Mouse (Mus musculus): ENCODE measurements around the gene Anks1. TPM values are rescaled to one million over a fixed set of nuclear protein-coding genes. Genes with fewer than 3 reads are reported as not detected.
A peak's percentile ranks its signal among the peaks of the same experiment; 100 is the strongest.

Gene Anks1
- total and polyA plus RNA-seq, 2 experiments: 8.8 to 10.0 TPM

- no peaks in the 10 kb centered on the region for H3K27me3 ChIP-seq (ENCODE audit: control insufficient read depth, insufficient read depth, low read length)
- H3K79me2 ChIP-seq (ENCODE audit: control insufficient read depth, insufficient read depth, low read length): peaks cover 44% of the 10 kb centered on the region; the same call in 1 of the 2 replicates
- WGBS: 87% methylated on average over 5 of the region's 5 CpGs
- no peak overlapping the region for H3K4me3 ChIP-seq (ENCODE audit: insufficient read depth, low read depth, low read length)
- H3K4me1 ChIP-seq (ENCODE audit: control insufficient read depth, insufficient read depth, low read length): peaks cover 25% of the 10 kb centered on the region
- peak overlapping the region; percentile 52 for H3K27ac ChIP-seq (replicated peaks; ENCODE audit: insufficient read depth, low read depth, low read length)
- no peak for TF ChIP-seq POLR2A (IDR thresholded peaks at IDR 0.05; ENCODE audit: extremely low read depth, insufficient read depth, low read length)
- no peak for TF ChIP-seq CTCF (IDR thresholded peaks at IDR 0.05; ENCODE audit: low read depth, low read length)
- no peak for DNase-seq (ENCODE audit: extremely low read depth, low read depth, low spot score)
- H3K9ac ChIP-seq (ENCODE audit: low read depth, low read length): no peak overlapping the region
- no peaks in the 10 kb centered on the region for H3K36me3 ChIP-seq (ENCODE audit: control insufficient read depth, insufficient read depth, low read length)
These were observed 59.8 kb downstream of the Anks1 start for GRCm38 (mm10) chr17:27968903-27969302.

- DNase-seq (ENCODE audit: extremely low read depth, low read depth, low spot score): no peak
- no peak for TF ChIP-seq POLR2A (IDR thresholded peaks at IDR 0.05; ENCODE audit: extremely low read depth, insufficient read depth, low read length)
- peak; percentile 29; the same call in 1 of the 2 replicates for TF ChIP-seq CTCF (IDR thresholded peaks at IDR 0.05; ENCODE audit: low read depth, low read length)
- 75% methylated on average over 8 of the region's 8 CpGs for WGBS
These were observed 60.3 kb downstream of the Anks1 start for GRCm38 (mm10) chr17:27969365-27969764.

GRCm38 (mm10) chr17:27969896-27970295, 60.8 kb downstream of the Anks1 start:
- peaks cover 25% of the 10 kb centered on the region for H3K4me1 ChIP-seq (ENCODE audit: control insufficient read depth, insufficient read depth, low read length)
- no peaks in the 10 kb centered on the region for H3K36me3 ChIP-seq (ENCODE audit: control insufficient read depth, insufficient read depth, low read length)
- H3K27ac ChIP-seq (replicated peaks; ENCODE audit: insufficient read depth, low read depth, low read length): peak overlapping the region; percentile 83
- no peak for DNase-seq (ENCODE audit: extremely low read depth, low read depth, low spot score)
- 77% methylated on average over 5 of the region's 5 CpGs for WGBS
- peaks cover 40% of the 10 kb centered on the region; the same call in 1 of the 2 replicates for H3K79me2 ChIP-seq (ENCODE audit: control insufficient read depth, insufficient read depth, low read length)
- H3K4me3 ChIP-seq (ENCODE audit: insufficient read depth, low read depth, low read length): no peak overlapping the region
- TF ChIP-seq CTCF (IDR thresholded peaks at IDR 0.05; ENCODE audit: low read depth, low read length) (no peak), POLR2A (IDR thresholded peaks at IDR 0.05; ENCODE audit: extremely low read depth, insufficient read depth, low read length) (no peak)
- H3K27me3 ChIP-seq (ENCODE audit: control insufficient read depth, insufficient read depth, low read length): no peaks in the 10 kb centered on the region
- H3K9ac ChIP-seq (ENCODE audit: low read depth, low read length): no peak overlapping the region

More at GRCm38 (mm10) chr17:27969365-27969764, 60.3 kb downstream of the Anks1 start:
- Histone ChIP-seq H3K4me3 (ENCODE audit: insufficient read depth, low read depth, low read length) (no peak overlapping the region), H3K4me1 (ENCODE audit: control insufficient read depth, insufficient read depth, low read length) (peaks cover 25% of the 10 kb centered on the region), H3K27me3 (ENCODE audit: control insufficient read depth, insufficient read depth, low read length) (no peaks in the 10 kb centered on the region), H3K36me3 (ENCODE audit: control insufficient read depth, insufficient read depth, low read length) (no peaks in the 10 kb centered on the region), H3K9ac (ENCODE audit: low read depth, low read length) (no peak overlapping the region), H3K27ac (replicated peaks; ENCODE audit: insufficient read depth, low read depth, low read length) (peak overlapping the region; percentile 52), H3K79me2 (ENCODE audit: control insufficient read depth, insufficient read depth, low read length) (peaks cover 40% of the 10 kb centered on the region; the same call in 1 of the 2 replicates)

DNA sequence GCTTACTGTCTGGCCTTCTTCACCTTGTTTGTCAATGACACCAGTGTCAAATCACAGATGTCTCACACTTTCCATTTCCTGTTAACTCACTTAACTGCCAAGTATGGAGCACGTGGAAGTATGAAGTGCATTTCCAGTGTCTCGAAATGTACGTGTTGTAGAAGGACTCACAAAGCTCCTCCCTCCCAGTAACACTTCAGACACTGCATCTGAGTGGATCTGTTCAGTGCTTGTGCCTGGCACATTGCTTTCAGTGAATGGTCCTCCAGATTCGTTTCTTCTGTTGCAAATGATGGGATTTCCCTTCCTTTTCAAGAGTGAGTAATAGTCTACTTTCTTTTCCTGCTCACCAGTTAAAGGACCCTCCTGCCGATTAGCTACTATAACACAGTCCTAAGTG, 61.2 kb downstream of the Anks1 start:
- WGBS: 69% methylated on average over 5 of the region's 5 CpGs
- Histone ChIP-seq H3K36me3 (ENCODE audit: control insufficient read depth, insufficient read depth, low read length) (no peaks in the 10 kb centered on the region), H3K4me1 (ENCODE audit: control insufficient read depth, insufficient read depth, low read length) (peaks cover 22% of the 10 kb centered on the region), H3K9ac (ENCODE audit: low read depth, low read length) (no peak overlapping the region), H3K27me3 (ENCODE audit: control insufficient read depth, insufficient read depth, low read length) (no peaks in the 10 kb centered on the region), H3K27ac (replicated peaks; ENCODE audit: insufficient read depth, low read depth, low read length) (peak overlapping the region; percentile 83; the same call in 1 of the 2 replicates), H3K4me3 (ENCODE audit: insufficient read depth, low read depth, low read length) (no peak overlapping the region), H3K79me2 (ENCODE audit: control insufficient read depth, insufficient read depth, low read length) (peaks cover 40% of the 10 kb centered on the region; the same call in 1 of the 2 replicates)
- no peak for TF ChIP-seq POLR2A (IDR thresholded peaks at IDR 0.05; ENCODE audit: extremely low read depth, insufficient read depth, low read length)
- no peak for TF ChIP-seq CTCF (IDR thresholded peaks at IDR 0.05; ENCODE audit: low read depth, low read length)
- no peak for DNase-seq (ENCODE audit: extremely low read depth, low read depth, low spot score)

DNA sequence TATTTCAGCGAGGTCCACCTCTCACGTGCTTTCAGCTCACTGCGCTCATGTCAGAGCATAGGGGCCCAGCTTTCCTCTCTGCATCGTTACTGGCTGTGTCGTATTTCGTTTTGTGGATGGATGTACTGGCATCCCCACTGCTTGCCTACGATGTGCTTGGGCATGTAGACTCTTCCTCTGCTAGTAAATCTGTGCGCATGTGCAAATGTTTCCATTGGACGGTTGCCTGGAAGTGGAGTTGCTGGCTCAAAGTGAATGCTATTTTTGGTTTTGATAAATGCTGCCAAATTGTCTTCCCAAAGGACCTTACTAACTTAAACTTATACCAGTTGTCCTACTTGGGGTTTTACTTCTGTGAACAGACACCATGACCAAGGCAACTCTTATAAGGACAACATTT, 62.4 kb downstream of the Anks1 start:
- WGBS: 53% methylated on average over 9 of the region's 9 CpGs

DNA sequence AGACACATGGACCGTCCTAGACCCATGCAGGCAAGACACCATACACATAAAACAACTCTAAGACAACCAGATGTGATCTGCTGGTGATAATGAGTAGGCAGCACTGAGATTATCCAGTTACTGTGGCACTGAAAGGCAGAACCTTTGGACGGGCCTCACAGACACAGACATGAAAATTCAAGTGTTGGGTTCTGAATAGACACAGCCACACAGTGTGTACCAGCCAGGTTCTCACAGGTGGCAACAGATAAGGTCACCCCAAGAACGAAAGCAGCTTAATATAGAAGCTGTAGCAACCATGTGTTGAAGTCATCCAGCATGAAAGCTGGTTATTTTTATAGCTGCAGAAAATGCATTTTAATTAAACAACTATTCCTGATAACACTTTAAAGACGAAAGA, 64.2 kb downstream of the Anks1 start:
- H3K36me3 ChIP-seq (ENCODE audit: control insufficient read depth, insufficient read depth, low read length): peaks cover 3% of the 10 kb centered on the region; the same call in 1 of the 2 replicates
- peaks cover 12% of the 10 kb centered on the region for H3K4me1 ChIP-seq (ENCODE audit: control insufficient read depth, insufficient read depth, low read length)
- no peaks in the 10 kb centered on the region for H3K27me3 ChIP-seq (ENCODE audit: control insufficient read depth, insufficient read depth, low read length)
- no peak overlapping the region for H3K9ac ChIP-seq (ENCODE audit: low read depth, low read length)
- no peak for DNase-seq (ENCODE audit: extremely low read depth, low read depth, low spot score)
- no peak overlapping the region for H3K4me3 ChIP-seq (ENCODE audit: insufficient read depth, low read depth, low read length)
- no peak for TF ChIP-seq POLR2A (IDR thresholded peaks at IDR 0.05; ENCODE audit: extremely low read depth, insufficient read depth, low read length)
- TF ChIP-seq CTCF (IDR thresholded peaks at IDR 0.05; ENCODE audit: low read depth, low read length): no peak
- no peak overlapping the region for H3K27ac ChIP-seq (replicated peaks; ENCODE audit: insufficient read depth, low read depth, low read length)
- WGBS: 95% methylated on average over 4 of the region's 4 CpGs
- peaks cover 28% of the 10 kb centered on the region; the same call in 1 of the 2 replicates for H3K79me2 ChIP-seq (ENCODE audit: control insufficient read depth, insufficient read depth, low read length)

More for the DNA sequence above, 62.4 kb downstream of the Anks1 start:
- peaks cover 37% of the 10 kb centered on the region; the same call in 1 of the 2 replicates for H3K79me2 ChIP-seq (ENCODE audit: control insufficient read depth, insufficient read depth, low read length)
- no peak overlapping the region for H3K27ac ChIP-seq (replicated peaks; ENCODE audit: insufficient read depth, low read depth, low read length)
- TF ChIP-seq POLR2A (IDR thresholded peaks at IDR 0.05; ENCODE audit: extremely low read depth, insufficient read depth, low read length) (no peak), CTCF (IDR thresholded peaks at IDR 0.05; ENCODE audit: low read depth, low read length) (no peak)
- H3K36me3 ChIP-seq (ENCODE audit: control insufficient read depth, insufficient read depth, low read length): no peaks in the 10 kb centered on the region
- H3K27me3 ChIP-seq (ENCODE audit: control insufficient read depth, insufficient read depth, low read length): no peaks in the 10 kb centered on the region
- peak; percentile 80 for DNase-seq (ENCODE audit: extremely low read depth, low read depth, low spot score)
- H3K4me1 ChIP-seq (ENCODE audit: control insufficient read depth, insufficient read depth, low read length): peaks cover 15% of the 10 kb centered on the region
- H3K9ac ChIP-seq (ENCODE audit: low read depth, low read length): no peak overlapping the region
- H3K4me3 ChIP-seq (ENCODE audit: insufficient read depth, low read depth, low read length): no peak overlapping the region

All from liver, adult 2 months (tissue).